Mouse (Mus musculus) limb, embryonic 12.5 days (tissue): ENCODE results near the gene Pelo. TPM values are rescaled to one million over a fixed set of nuclear protein-coding genes. Genes with fewer than 3 reads are reported as not detected.

Source experiments
- ATAC-seq: fragments of 200-750 bp; cut with Nextera tagmentation; 2 replicates; pipeline ENCODE4 v1.8.0; 2017; ENCODE audit warnings: low read depth, moderate TSS enrichment; ENCODE audit not compliant: insufficient number of reproducible peaks, insufficient read depth, low FRiP score, low TSS enrichment
- H3K27ac ChIP-seq: fragments of 300-500 bp; sonication (generic); 2 replicates; pipeline ENCODE4 v1.5.1; 2016; ENCODE audit warnings: mild to moderate bottlenecking, moderate library complexity
- H3K27me3 ChIP-seq: fragments of 300-500 bp; sonication (generic); 2 replicates; pipeline ENCODE4 v1.6.1; 2016; ENCODE audit warnings: mild to moderate bottlenecking, moderate library complexity
- H3K36me3 ChIP-seq: fragments of 300-500 bp; sonication (generic); 2 replicates; pipeline ENCODE4 v1.6.1; 2016; ENCODE audit warnings: mild to moderate bottlenecking, moderate library complexity
- H3K4me1 ChIP-seq: fragments of 300-500 bp; sonication (generic); replicated peaks from 2 replicates; pipeline ENCODE4 v1.6.1; 2016
- H3K4me2 ChIP-seq: fragments of 300-500 bp; sonication (generic); 2 replicates; pipeline ENCODE4 v1.6.1; 2016; ENCODE audit warnings: mild to moderate bottlenecking, moderate library complexity
- H3K4me3 ChIP-seq: fragments of 300-500 bp; sonication (generic); replicated peaks from 2 replicates; pipeline ENCODE4 v1.5.1; 2016; ENCODE audit warnings: mild to moderate bottlenecking
- H3K9ac ChIP-seq: fragments of 300-500 bp; sonication (generic); replicated peaks from 2 replicates; pipeline ENCODE4 v1.6.1; 2016; ENCODE audit warnings: mild to moderate bottlenecking, moderate library complexity
- H3K9me3 ChIP-seq: fragments of 300-500 bp; sonication (generic); 2 replicates; pipeline ENCODE4 v1.6.1; 2016; ENCODE audit warnings: mild to moderate bottlenecking, moderate library complexity
- WGBS: fragments of 180-500 bp; shearing (Covaris S2); methylation state at CpG from one replicate; pipeline ENCODE4 v1.1.7; 2016; 5-methylcytosine and 5-hydroxymethylcytosine counted together
- polyA plus RNA-seq: library from polyadenylated mRNA; unstranded; fragments of >200 nt; fragmentation: Nextera tagmentation; extraction: Ambion mirVana; gene quantifications from 2 replicates; pipeline ENCODE4 v1.2.1, GENCODE M21; 2016

Pelo gene
- polyA plus RNA-seq, 1 experiment from 2014 or later = 5.2 TPM

GRCm38 (mm10) chr13:115072386-115072785 lies 17.6 kb downstream of the Pelo start:
- Histone ChIP-seq H3K27me3 (no peaks in the 10 kb centered on the region), H3K4me1 (no peaks in the 10 kb centered on the region), H3K4me2 (no peak overlapping the region), H3K4me3 (no peak overlapping the region), H3K36me3 (no peaks in the 10 kb centered on the region), H3K9ac (no peak overlapping the region), H3K27ac (no peak overlapping the region), H3K9me3 (no peaks in the 10 kb centered on the region)
- ATAC-seq = no peak
- 90% methylated on average over 6 of the region's 6 CpGs for WGBS

DNA sequence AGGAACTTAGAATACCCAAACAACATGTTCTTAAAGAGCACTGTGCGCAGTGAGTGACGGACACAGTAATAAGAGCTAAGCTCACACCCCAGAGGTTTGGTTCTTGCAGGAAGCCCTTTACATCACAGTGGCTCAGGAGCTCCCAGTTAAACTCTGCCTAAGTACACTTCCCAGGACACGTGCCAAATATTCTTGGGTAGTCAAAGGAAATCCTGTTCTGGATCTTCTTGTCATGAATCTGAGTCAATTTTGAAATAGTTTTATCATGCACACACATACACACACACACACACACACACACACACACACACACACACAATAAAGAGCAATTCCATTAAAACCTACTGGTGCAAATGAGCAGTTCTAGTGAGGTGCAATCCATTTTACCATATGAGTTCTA lies 18.6 kb downstream of the Pelo start:
- 87% methylated on average over 3 of the region's 3 CpGs for WGBS

DNA sequence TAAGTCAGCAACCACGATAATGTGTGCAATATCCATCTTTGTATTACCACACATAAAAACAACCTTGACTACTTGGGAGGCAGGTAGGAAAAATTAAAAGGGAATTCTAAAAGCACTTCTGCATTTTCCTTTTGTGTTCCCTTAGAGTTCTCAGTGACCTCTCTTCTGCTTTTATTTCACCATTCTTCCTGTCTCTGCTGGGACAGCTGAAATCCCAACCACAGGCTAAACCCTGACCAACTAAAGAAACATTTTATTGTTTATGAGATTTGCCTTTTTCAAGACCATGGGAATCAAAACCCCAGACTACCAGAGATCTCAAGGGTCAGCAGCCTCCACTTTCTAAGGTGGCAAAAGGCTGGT lies 22.0 kb downstream of the Pelo start:
- H3K9me3 ChIP-seq = no peaks in the 10 kb centered on the region
- no peak overlapping the region for H3K9ac ChIP-seq
- no peak overlapping the region for H3K27ac ChIP-seq
- no peaks in the 10 kb centered on the region for H3K4me1 ChIP-seq
- H3K27me3 ChIP-seq = no peaks in the 10 kb centered on the region
- no peak overlapping the region for H3K4me2 ChIP-seq
- no peak overlapping the region for H3K4me3 ChIP-seq
- no peak for ATAC-seq
- WGBS = 84% methylated on average over 1 of the region's 1 CpGs
- no peaks in the 10 kb centered on the region for H3K36me3 ChIP-seq

More for the DNA sequence above, 18.6 kb downstream of the Pelo start:
- no peak for ATAC-seq
- Histone ChIP-seq H3K4me2 (no peak overlapping the region), H3K27me3 (no peaks in the 10 kb centered on the region), H3K36me3 (no peaks in the 10 kb centered on the region), H3K4me3 (no peak overlapping the region), H3K4me1 (no peaks in the 10 kb centered on the region), H3K27ac (no peak overlapping the region), H3K9ac (no peak overlapping the region), H3K9me3 (no peaks in the 10 kb centered on the region)

DNA sequence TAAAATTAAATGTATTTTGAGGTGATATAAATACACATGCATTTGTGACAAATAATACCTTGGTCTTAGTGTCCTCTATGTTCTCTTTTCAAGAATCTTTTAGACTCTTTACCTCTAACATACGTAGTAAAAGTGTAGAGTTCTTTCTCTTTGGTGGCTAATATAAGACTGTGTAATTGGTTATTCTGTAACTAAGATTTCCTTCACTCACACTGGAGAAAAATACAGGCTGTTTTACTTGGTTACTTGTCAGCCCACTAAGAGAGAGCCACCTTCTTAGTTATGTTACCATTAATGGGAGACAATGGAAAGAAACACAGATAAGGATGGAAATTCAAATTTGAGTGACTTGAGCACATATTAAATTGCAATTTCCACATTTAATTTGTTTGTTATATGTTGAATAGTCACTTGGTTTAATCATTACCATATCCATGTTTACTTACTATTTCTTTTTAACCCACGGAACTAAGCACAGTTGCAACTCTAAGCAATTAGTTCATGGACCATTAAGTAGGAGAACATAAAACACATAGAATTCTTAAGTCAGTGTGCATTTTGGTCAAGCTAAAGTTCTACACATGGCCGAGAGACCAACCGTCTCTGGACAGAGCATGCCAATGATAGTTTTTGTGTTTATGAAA lies 22.5 kb downstream of the Pelo start:
- no peak for ATAC-seq
- 82% methylated on average over 4 of the region's 4 CpGs for WGBS
- no peak overlapping the region for H3K27ac ChIP-seq
- no peak overlapping the region for H3K4me2 ChIP-seq
- no peaks in the 10 kb centered on the region for H3K36me3 ChIP-seq
- H3K9ac ChIP-seq = no peak overlapping the region
- no peaks in the 10 kb centered on the region for H3K4me1 ChIP-seq
- no peaks in the 10 kb centered on the region for H3K9me3 ChIP-seq
- H3K27me3 ChIP-seq = no peaks in the 10 kb centered on the region
- no peak overlapping the region for H3K4me3 ChIP-seq

GRCm38 (mm10) chr13:115057555-115057954 lies 32.4 kb downstream of the Pelo start:
- H3K27me3 ChIP-seq = no peaks in the 10 kb centered on the region; the same call in 1 of the 2 replicates
- H3K9ac ChIP-seq = no peak overlapping the region
- 87% methylated on average over 5 of the region's 5 CpGs for WGBS
- no peaks in the 10 kb centered on the region for H3K4me1 ChIP-seq
- no peak for ATAC-seq
- H3K4me3 ChIP-seq = no peak overlapping the region
- no peak overlapping the region for H3K4me2 ChIP-seq
- H3K9me3 ChIP-seq = no peaks in the 10 kb centered on the region
- H3K36me3 ChIP-seq = no peaks in the 10 kb centered on the region
- H3K27ac ChIP-seq = no peak overlapping the region

GRCm38 (mm10) chr13:115054783-115055182 lies 35.2 kb downstream of the Pelo start:
- Histone ChIP-seq H3K27me3 (no peaks in the 10 kb centered on the region), H3K4me1 (peaks cover 3% of the 10 kb centered on the region; the same call in 1 of the 2 replicates), H3K9me3 (no peaks in the 10 kb centered on the region), H3K9ac (no peak overlapping the region), H3K27ac (no peak overlapping the region), H3K36me3 (no peaks in the 10 kb centered on the region), H3K4me2 (no peak overlapping the region), H3K4me3 (no peak overlapping the region)
- 40% methylated on average over 9 of the region's 9 CpGs for WGBS
- no peak for ATAC-seq

DNA sequence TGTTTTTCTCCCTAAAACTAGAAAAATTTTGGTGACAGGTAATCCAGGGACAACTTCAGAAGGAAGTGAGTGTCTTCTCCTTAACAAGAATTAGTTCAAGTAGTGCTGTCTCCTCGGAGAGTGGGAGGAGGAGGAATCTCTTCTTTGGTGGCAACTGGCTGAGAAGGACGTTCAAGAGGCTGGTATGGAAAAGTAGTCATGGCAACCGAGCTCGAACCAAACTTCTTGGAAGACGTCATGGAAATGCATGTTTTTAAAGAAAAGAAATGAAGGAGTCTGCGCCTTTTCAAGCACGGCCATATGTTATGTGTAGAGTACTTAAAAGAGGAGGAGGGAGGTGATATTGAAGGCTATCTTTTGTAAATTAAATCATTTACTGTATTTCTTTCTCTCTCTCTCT lies 37.4 kb downstream of the Pelo start:
- H3K36me3 ChIP-seq = no peaks in the 10 kb centered on the region
- peaks cover 3% of the 10 kb centered on the region; the same call in 1 of the 2 replicates for H3K4me1 ChIP-seq
- no peak overlapping the region for H3K4me3 ChIP-seq
- H3K9me3 ChIP-seq = no peaks in the 10 kb centered on the region
- peak overlapping the region; percentile 42; the same call in 1 of the 2 replicates for H3K4me2 ChIP-seq
- no peak overlapping the region for H3K27ac ChIP-seq
- H3K9ac ChIP-seq = no peak overlapping the region
- H3K27me3 ChIP-seq = no peaks in the 10 kb centered on the region
- ATAC-seq = no peak
- 75% methylated on average over 7 of the region's 7 CpGs for WGBS

DNA sequence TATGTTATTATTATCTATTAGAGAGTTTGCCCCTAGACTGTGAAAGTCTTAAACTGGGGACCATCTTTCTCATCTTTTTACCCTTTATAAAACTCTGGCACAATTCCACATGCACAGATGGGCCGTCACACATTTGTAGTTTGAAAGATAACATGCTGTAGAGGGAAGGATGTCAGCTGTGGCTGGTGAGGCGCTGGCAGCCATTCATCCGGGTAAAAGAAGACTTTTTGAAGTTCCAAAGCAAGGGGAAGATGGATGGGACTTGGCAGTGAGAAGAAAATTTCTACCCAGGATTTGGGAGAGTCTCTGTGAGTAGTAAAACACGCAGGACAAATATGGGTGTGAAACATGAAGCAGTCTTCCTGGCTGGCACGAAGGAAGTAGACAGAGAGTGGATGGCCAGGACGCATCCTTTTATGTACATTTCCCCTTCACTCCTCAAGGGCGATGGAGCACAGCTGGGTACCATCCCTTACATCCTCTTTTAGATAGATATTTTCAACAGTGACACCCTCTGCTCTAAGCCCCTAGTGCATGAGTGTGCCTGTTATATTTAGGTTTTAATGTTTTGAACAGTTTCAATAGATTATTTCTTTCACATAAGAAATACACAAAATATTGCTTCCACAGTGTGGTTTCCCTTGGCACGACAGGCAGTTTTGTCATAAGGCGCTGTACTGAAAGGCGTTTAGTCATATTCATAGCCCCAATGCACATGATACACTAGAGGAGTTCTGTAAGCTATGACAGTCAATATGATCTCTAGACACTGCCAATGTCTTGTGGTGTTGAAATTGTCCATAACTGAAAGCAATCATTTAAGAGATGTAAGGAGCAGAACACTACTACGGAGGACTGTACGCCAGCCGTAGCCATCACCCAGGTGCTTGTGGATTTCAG lies 39.1 kb downstream of the Pelo start:
- ATAC-seq = no peak
- H3K4me1 ChIP-seq = peaks cover 3% of the 10 kb centered on the region; the same call in 1 of the 2 replicates
- 84% methylated on average over 13 of the region's 13 CpGs for WGBS
- H3K4me3 ChIP-seq = no peak overlapping the region
- H3K9me3 ChIP-seq = no peaks in the 10 kb centered on the region
- H3K27me3 ChIP-seq = no peaks in the 10 kb centered on the region
- no peak overlapping the region for H3K9ac ChIP-seq
- H3K36me3 ChIP-seq = no peaks in the 10 kb centered on the region
- H3K27ac ChIP-seq = no peak overlapping the region
- H3K4me2 ChIP-seq = no peak overlapping the region

DNA sequence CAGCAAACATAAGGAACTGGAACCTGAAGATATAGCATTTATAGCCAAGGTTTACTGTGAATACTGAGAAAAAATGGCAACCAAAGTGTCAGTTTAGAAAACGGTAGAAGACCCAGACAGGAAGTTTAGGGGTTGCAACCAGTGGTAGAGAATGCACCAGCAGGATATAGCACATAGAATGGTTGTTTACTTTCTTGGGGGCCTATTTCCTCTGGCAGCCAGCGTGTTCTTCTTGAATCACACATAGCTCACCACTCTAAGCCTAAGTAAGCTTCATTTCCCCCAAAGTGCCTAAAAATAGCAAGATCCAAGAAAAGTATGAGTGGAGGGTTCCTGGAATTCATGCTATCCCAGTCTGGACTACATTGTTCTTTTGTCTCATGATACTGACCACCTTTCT lies 47.3 kb downstream of the Pelo start:
- no peak overlapping the region for H3K27ac ChIP-seq
- no peak overlapping the region for H3K9ac ChIP-seq
- WGBS = 79% methylated on average over 2 of the region's 2 CpGs
- H3K4me1 ChIP-seq = no peaks in the 10 kb centered on the region
- H3K9me3 ChIP-seq = no peaks in the 10 kb centered on the region
- no peaks in the 10 kb centered on the region for H3K27me3 ChIP-seq
- H3K4me2 ChIP-seq = no peak overlapping the region
- no peaks in the 10 kb centered on the region for H3K36me3 ChIP-seq
- no peak for ATAC-seq
- H3K4me3 ChIP-seq = no peak overlapping the region
